17 mouse cellular contexts compared by ENCODE assay signal in genomic region chr14:13037426-13037825, GRCm38 (mm10).
DNase-seq lines count a peak whose midpoint lies in the region.
"Had no signal": no experiment of that assay in that cellular context is flagged by ENCODE, and none has a peak within 500 bp of the region (broad histone marks: within the 10 kb centered on the region; RNA-seq: fewer than 3 reads in every experiment).

No protein-coding gene starts in this region.

- intact Hi-C loops in left cerebral cortex, postnatal 4 days (cut with DNase I) = no loop called here
- intact Hi-C loops in gastrocnemius, postnatal 36 days (cut with DNase I) = no loop called here

- peak; percentile 60 for DNase-seq in left cerebral cortex, adult 11 months (ENCODE audit: low spot score)
- no peak for DNase-seq in left cerebral cortex, postnatal 4 days
- DNase-seq in layer of hippocampus, adult 8-10 months (ENCODE audit: low spot score in 2 of 2) = peak; percentile 7 to 19
- peak; percentile 4 to 42 for DNase-seq in left cerebral cortex, adult 18-20 months (ENCODE audit: low spot score in 2 of 2)
- DNase-seq in right cerebral cortex, postnatal 25 days = peak; percentile 18
- DNase-seq in cerebellum, adult 9-10 months = no peak
- no peak for DNase-seq in cerebellum, adult 11 months
- DNase-seq in gastrocnemius, postnatal 36 days = no peak
- DNase-seq: adrenal gland, adult 8-10 months; cerebellum, adult 2 months; cerebellum, postnatal 36 days; heart, postnatal 36 days; kidney, adult 11 months; liver, embryonic 13.5 days; lung, adult 2 months; lung, postnatal 14 days; thymus, postnatal 14 days had no signal

Comparison
In these comparisons a context has a peak if more than half of its experiments do, and no peak if none do; other contexts are left out.
1. DNase-seq: peak in left cerebral cortex, adult 11 months (single experiment), layer of hippocampus, adult 8-10 months (2 of 2), left cerebral cortex, adult 18-20 months (2 of 2) and right cerebral cortex, postnatal 25 days (single experiment); none in left cerebral cortex, postnatal 4 days (single experiment), cerebellum, adult 9-10 months (single experiment), cerebellum, adult 11 months (single experiment) and gastrocnemius, postnatal 36 days (0 of 2).